Mouse (Mus musculus): ENCODE results near the gene Ubr1.

DNA sequence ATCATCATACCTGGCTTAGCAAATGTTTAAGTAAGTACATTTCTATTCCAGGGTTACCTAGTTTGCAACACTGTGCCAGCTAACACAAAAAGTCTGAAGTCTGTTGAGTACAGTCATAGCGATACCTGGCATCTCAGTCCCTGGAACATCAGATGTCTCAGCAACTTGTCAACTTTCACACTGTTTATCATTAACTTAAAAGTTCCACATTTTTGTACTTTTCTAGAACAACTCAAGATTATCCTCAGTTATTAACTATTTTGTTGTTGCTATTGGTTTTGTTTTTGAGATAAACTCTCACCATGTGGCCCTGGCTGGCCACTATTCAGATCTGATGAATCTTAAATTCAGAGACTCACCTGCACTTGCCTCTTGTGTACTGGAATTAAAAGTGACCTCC, 107.1 kb downstream of the Ubr1 start:
- no peak for TF ChIP-seq GATA1 (IDR thresholded peaks at IDR 0.05; ENCODE audit: borderline replicate concordance, low read length)
- TF ChIP-seq FLI1 (IDR thresholded peaks at IDR 0.05; ENCODE audit: low read length) = no peak
